Mouse (Mus musculus) kidney, postnatal 0 days (tissue): ENCODE measurements around the gene Lamc1. TPM values are rescaled to one million over a fixed set of nuclear protein-coding genes. Genes with fewer than 3 reads are reported as not detected.
"Not testable (repeated sequence)": the region's sequence is repeated elsewhere in the genome, so short reads cannot be mapped to it uniquely, and the experiment has no call there.

Experiments
- ATAC-seq: fragments of 200-750 bp; cut with Nextera tagmentation; replicated peaks from 2 replicates; pipeline ENCODE4 v1.8.0; 2017; ENCODE audit warnings: low read depth, moderate number of reproducible peaks, moderate TSS enrichment, moderate library complexity; ENCODE audit not compliant: low FRiP score
- DNase-seq: peaks from one replicate; pipeline ENCODE4 v3.0.0-alpha.2; 2016; ENCODE audit warnings: low spot score
- H3K27ac ChIP-seq: fragments of 300-500 bp; sonication (generic); 2 replicates; pipeline ENCODE4 v1.5.1; 2014; ENCODE audit warnings: mild to moderate bottlenecking
- H3K27me3 ChIP-seq: fragments of 300-500 bp; sonication (generic); 2 replicates; pipeline ENCODE4 v1.6.1; 2014; ENCODE audit warnings: low read length, mixed read lengths; ENCODE audit not compliant: insufficient read depth
- H3K36me3 ChIP-seq: fragments of 300-500 bp; sonication (generic); 2 replicates; pipeline ENCODE4 v1.6.1; 2014; ENCODE audit warnings: low read length, mixed read lengths; ENCODE audit not compliant: insufficient read depth
- H3K4me1 ChIP-seq: fragments of 300-500 bp; sonication (generic); replicated peaks from 2 replicates; pipeline ENCODE4 v1.6.1; 2014; ENCODE audit warnings: antibody characterized with exemption, low read length, mixed read lengths; ENCODE audit not compliant: insufficient read depth
- H3K4me2 ChIP-seq: fragments of 300-500 bp; sonication (generic); 2 replicates; pipeline ENCODE4 v1.6.1; 2014; ENCODE audit warnings: mild to moderate bottlenecking, low read length, moderate library complexity, mixed read lengths
- H3K4me3 ChIP-seq: fragments of 300-500 bp; sonication (generic); replicated peaks from 2 replicates; pipeline ENCODE4 v1.5.1; 2014; ENCODE audit warnings: low read depth, low read length
- H3K9ac ChIP-seq: fragments of 300-500 bp; sonication (generic); 2 replicates; pipeline ENCODE4 v1.6.1; 2014; ENCODE audit warnings: low read depth, low read length
- H3K9me3 ChIP-seq: fragments of 300-500 bp; sonication (generic); replicated peaks from 2 replicates; pipeline ENCODE4 v1.6.1; 2016; ENCODE audit warnings: low read length, inconsistent platforms, mixed read lengths
- CTCF ChIP-seq: IDR thresholded peaks from 2 replicates; pipeline ENCODE4 v1.5.1; 2016; ENCODE audit warnings: antibody characterized with exemption, low read depth, mild to moderate bottlenecking, moderate library complexity
- WGBS: fragments of 180-500 bp; shearing (Covaris S2); extraction: QIAGEN DNeasy Blood & Tissue Kit; methylation state at CpG from one replicate; pipeline ENCODE4 v1.1.7; 2014; 5-methylcytosine and 5-hydroxymethylcytosine counted together
- polyA plus RNA-seq: library from polyadenylated mRNA; unstranded; fragments of >200 nt; fragmentation: Nextera tagmentation; extraction: Ambion mirVana; gene quantifications from 2 replicates; pipeline ENCODE4 v1.2.1, GENCODE M21; 2015

Gene Lamc1
- polyA plus RNA-seq, 1 experiment from 2014 or later = 106 TPM

DNA sequence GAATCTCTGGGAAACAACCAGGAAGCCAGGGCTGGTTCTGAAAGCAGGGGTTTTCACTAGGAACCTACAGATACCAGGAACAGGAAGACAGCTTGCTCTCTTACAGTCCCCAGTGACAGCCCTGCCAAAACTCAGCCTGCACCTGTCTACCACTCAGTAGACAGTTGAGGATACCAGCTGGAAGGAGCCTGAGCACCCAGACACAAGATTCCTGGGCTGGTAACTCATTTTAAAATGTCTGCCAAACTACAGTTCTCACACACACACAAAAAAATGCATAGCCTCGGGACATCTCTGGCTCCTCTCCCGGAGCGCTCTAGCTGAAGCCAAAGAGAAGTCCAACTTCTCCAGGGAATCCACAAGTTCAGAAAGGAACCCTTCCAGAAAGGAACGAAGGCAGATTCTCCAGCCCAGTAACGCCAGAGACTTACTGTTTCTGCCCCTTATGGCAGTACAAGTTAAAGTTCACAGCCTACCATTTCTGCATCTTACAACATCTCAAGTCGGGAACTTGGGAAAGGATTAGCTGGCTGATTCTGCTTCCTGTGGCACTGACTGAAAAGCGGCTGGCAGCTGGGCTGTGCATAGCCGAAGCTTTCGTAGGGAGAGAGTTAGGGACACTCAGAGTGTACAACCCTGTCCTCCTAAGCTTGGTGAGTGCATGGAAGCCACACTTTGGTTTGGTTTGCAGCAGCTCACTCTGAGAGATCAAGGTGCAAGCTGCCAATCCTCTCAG lies 24.2 kb downstream of the Lamc1 start:
- Histone ChIP-seq H3K4me1 (peaks cover 22% of the 10 kb centered on the region), H3K9ac (0 out of 2 replicates have a peak overlapping the region, but pooled peaks have one; percentile 9), H3K36me3 (no peaks in the 10 kb centered on the region), H3K4me3 (no peak overlapping the region), H3K27ac (peak overlapping the region; percentile 80), H3K27me3 (no peaks in the 10 kb centered on the region), H3K9me3 (no peaks in the 10 kb centered on the region), H3K4me2 (peak overlapping the region; percentile 25)
- no peak for DNase-seq
- no peak for TF ChIP-seq CTCF
- 50% methylated on average over 9 of the region's 9 CpGs for whole genome bisulfite sequencing
- 0 out of 2 replicates have a peak, but pooled peaks have one; percentile 21 for ATAC-seq

DNA sequence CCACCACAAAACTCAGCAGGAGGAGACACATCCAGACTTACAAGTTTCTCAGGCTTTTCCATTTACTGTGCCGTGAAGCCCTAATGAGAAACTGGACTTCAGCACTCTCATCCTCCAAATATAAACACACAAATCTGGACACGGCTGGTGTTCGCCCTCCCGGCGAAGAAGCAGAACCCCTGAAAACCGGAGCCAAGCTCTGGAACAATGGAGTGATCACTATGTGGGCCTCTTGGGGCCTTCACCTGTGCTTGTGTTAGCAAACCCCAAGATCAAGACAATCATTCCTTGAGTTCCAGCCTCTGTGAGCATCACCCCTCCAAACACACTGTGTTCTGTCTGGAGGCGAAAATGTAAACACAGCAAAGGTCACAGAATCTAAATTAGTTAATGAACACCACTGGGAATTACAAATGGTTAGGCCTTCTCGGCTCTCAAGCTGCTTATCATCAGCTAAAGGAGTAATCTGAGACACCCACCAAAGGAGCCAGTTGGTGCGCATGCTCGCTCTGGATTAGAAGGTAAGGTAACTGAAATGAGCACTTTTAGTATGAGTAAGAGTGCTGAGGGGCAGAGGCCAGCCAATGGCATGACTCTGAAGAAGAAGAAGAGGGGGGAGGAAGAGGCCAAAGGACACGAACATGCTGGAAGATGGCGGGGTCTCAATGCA lies 24.9 kb downstream of the Lamc1 start:
- H3K4me3 ChIP-seq = no peak overlapping the region
- DNase-seq (no peak), ATAC-seq (0 out of 2 replicates have a peak, but pooled peaks have one; percentile 43)
- H3K27ac ChIP-seq = peak overlapping the region; percentile 80
- no peaks in the 10 kb centered on the region for H3K9me3 ChIP-seq
- no peaks in the 10 kb centered on the region for H3K27me3 ChIP-seq
- H3K4me1 ChIP-seq = peaks cover 22% of the 10 kb centered on the region
- no peak overlapping the region for H3K4me2 ChIP-seq
- H3K9ac ChIP-seq = no peak overlapping the region
- TF ChIP-seq CTCF = no peak
- 52% methylated on average over 12 of the region's 12 CpGs for WGBS
- no peaks in the 10 kb centered on the region for H3K36me3 ChIP-seq

DNA sequence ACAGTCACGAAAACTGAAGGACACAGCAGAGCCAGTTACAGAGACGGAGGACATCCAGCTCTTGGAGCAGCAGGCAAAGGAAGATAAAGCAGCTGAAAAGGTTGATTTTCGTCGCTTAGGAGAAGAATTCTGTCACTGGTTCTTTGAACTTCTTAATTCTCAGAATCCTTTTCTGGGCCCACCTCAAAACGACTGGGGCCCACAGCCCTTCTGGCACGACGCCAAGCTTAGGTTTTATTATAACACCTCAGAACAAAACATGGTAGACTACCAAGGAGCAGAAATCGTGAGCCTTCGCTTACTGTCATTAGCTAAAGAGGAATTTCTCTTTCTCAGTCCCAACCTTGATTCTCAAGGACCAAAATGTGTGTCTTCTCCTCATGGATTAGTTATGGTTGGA lies 26.9 kb downstream of the Lamc1 start:
- not testable (repeated sequence) for H3K4me3 ChIP-seq, H3K4me2 ChIP-seq, H3K9me3 ChIP-seq, H3K9ac ChIP-seq, H3K36me3 ChIP-seq, ATAC-seq, DNase-seq, H3K27me3 ChIP-seq, H3K27ac ChIP-seq
- peaks cover 22% of the 10 kb centered on the region for H3K4me1 ChIP-seq
- WGBS = 76% methylated on average over 9 of the region's 9 CpGs

- H3K27ac ChIP-seq, DNase-seq, H3K27me3 ChIP-seq, H3K4me3 ChIP-seq, H3K36me3 ChIP-seq, H3K9me3 ChIP-seq, H3K9ac ChIP-seq, ATAC-seq, H3K4me2 ChIP-seq: not testable (repeated sequence)
- WGBS = 93% methylated on average over 22 of the region's 22 CpGs
- H3K4me1 ChIP-seq = peaks cover 22% of the 10 kb centered on the region
Observed at GRCm38 (mm10) chr1:153305249-153305648, 27.3 kb downstream of the Lamc1 start.

- not testable (repeated sequence) for DNase-seq, H3K4me3 ChIP-seq
Observed at GRCm38 (mm10) chr1:153299436-153299835, 33.1 kb downstream of the Lamc1 start.

GRCm38 (mm10) chr1:153297774-153298363 lies 34.7 kb downstream of the Lamc1 start:
- H3K27me3 ChIP-seq, H3K4me2 ChIP-seq, H3K9me3 ChIP-seq, H3K9ac ChIP-seq, DNase-seq, ATAC-seq, H3K27ac ChIP-seq, H3K4me3 ChIP-seq, H3K36me3 ChIP-seq: not testable (repeated sequence)
- 83% methylated on average over 4 of the region's 4 CpGs for WGBS
- 0 out of 2 replicates have a peak, but pooled peaks cover 18% of the 10 kb centered on the region for H3K4me1 ChIP-seq

More at GRCm38 (mm10) chr1:153299436-153299835, 33.1 kb downstream of the Lamc1 start:
- H3K9ac ChIP-seq, H3K27me3 ChIP-seq, H3K4me1 ChIP-seq, H3K4me2 ChIP-seq, H3K36me3 ChIP-seq, H3K9me3 ChIP-seq, ATAC-seq, H3K27ac ChIP-seq: not testable (repeated sequence)
- WGBS = 68% methylated on average over 5 of the region's 5 CpGs
